Mouse (Mus musculus) embryonic stem cell, embryonic (primary cell): Measurements from ENCODE around the gene Rgs9.

ENCODE experiments used
- CTCF ChIA-PET, 4 experiments: fragments of 300-600 bp in 2 of 4; fragments of 350-600 bp in 2 of 4; sonication (Branson Sonifier 250); formaldehyde crosslinking; loops; one replicate each; lab custom pipeline; 2022; ENCODE audit warnings: inconsistent platforms in 2 of 4; lab: Charles Lee
- POLR2A ChIA-PET, 4 experiments: fragments of 300-600 bp in 2 of 4; fragments of 350-600 bp in 2 of 4; sonication (Branson Sonifier 250); formaldehyde crosslinking; loops; one replicate each; lab custom pipeline; 2022; ENCODE audit warnings: antibody characterized with exemption in 4 of 4, inconsistent platforms in 1 of 4; lab: Charles Lee

Rgs9 gene

GRCm38 (mm10) chr11:109221209-109222007 lies 76.5 kb downstream of the Rgs9 start:
- CTCF ChIA-PET = interaction anchor here in 3 of 4 experiments (0.6 to 1.1 kb wide), 3 partner anchors 771 to 772 kb away, joined by 3 read pairs; no protein-coding TSS in a partner anchor
- POLR2A ChIA-PET = interaction anchor here in 1 of 4 experiments (1.1 kb wide), 1 partner anchor 9 kb away, joined by 3 read pairs; no protein-coding TSS in a partner anchor

- CTCF ChIA-PET = interaction anchor here in 1 of 4 experiments (0.7 kb wide), 1 partner anchor 402 kb away, joined by 3 read pairs; no protein-coding TSS in a partner anchor
- POLR2A ChIA-PET = no interaction called here
Measured at GRCm38 (mm10) chr11:109218722-109219430, 79.1 kb downstream of the Rgs9 start.

- POLR2A ChIA-PET = no interaction called here
- CTCF ChIA-PET = interaction anchor here in 1 of 4 experiments (0.7 to 0.8 kb wide), 2 partner anchors 27 to 403 kb away, joined by 3 read pairs; no protein-coding TSS in a partner anchor
Measured at GRCm38 (mm10) chr11:109217827-109218536, 79.9 kb downstream of the Rgs9 start.

- ChIA-PET POLR2A (no interaction called here), CTCF (interaction anchor here in 1 of 4 experiments (0.6 kb wide), 1 partner anchor 227 kb away, joined by 4 read pairs; no protein-coding TSS in a partner anchor)
Measured at GRCm38 (mm10) chr11:109210772-109211171, 87.2 kb downstream of the Rgs9 start.

- CTCF ChIA-PET = no interaction called here
- POLR2A ChIA-PET = no interaction called here
Measured at GRCm38 (mm10) chr11:109210341-109210740, 87.6 kb downstream of the Rgs9 start.

- POLR2A ChIA-PET = interaction anchor here in 1 of 4 experiments (0.5 kb wide), 1 partner anchor 470 kb away, joined by 5 read pairs; no protein-coding TSS in a partner anchor
- CTCF ChIA-PET = interaction anchor here in 2 of 4 experiments (0.6 to 1.3 kb wide), 2 partner anchors 13 to 83 kb away, joined by 3 read pairs; no protein-coding TSS in a partner anchor
Measured at GRCm38 (mm10) chr11:109206732-109207131, 91.2 kb downstream of the Rgs9 start.

- ChIA-PET CTCF (no interaction called here), POLR2A (no interaction called here)
Measured at GRCm38 (mm10) chr11:109206028-109206427, 91.9 kb downstream of the Rgs9 start.

- POLR2A ChIA-PET = no interaction called here
- CTCF ChIA-PET = interaction anchor here in 1 of 4 experiments (0.9 to 1.3 kb wide), 2 partner anchors 25 to 76 kb away, joined by 3 read pairs; no protein-coding TSS in a partner anchor
Measured at GRCm38 (mm10) chr11:109199612-109200293, 98.2 kb downstream of the Rgs9 start.

GRCm38 (mm10) chr11:109192673-109193557 lies 105.0 kb downstream of the Rgs9 start:
- POLR2A ChIA-PET = interaction anchor here in 3 of 4 experiments (0.6 to 0.7 kb wide), 3 partner anchors 30 to 465 kb away, joined by 3 to 4 read pairs (median 4); no protein-coding TSS in a partner anchor

GRCm38 (mm10) chr11:109188235-109188634 lies 109.7 kb downstream of the Rgs9 start:
- ChIA-PET CTCF (no interaction called here), POLR2A (interaction anchor here in 1 of 4 experiments (0.7 kb wide), 1 partner anchor 373 kb away, joined by 3 read pairs; no protein-coding TSS in a partner anchor)

More at GRCm38 (mm10) chr11:109192673-109193557, 105.0 kb downstream of the Rgs9 start:
- CTCF ChIA-PET = interaction anchor here (0.5 to 1.9 kb wide), 36 partner anchors 11 to 1117 kb away, joined by 3 to 28 read pairs (median 4); partner anchors contain the start of genes Cep112 (in 1 of the 4) and Fam20a (in 1 of the 4)

- CTCF ChIA-PET = interaction anchor here in 2 of 4 experiments (0.5 to 0.6 kb wide), 2 partner anchors 117 to 1773 kb away, joined by 3 read pairs; no protein-coding TSS in a partner anchor
- POLR2A ChIA-PET = no interaction called here
Measured at GRCm38 (mm10) chr11:109187631-109188184, 110.2 kb downstream of the Rgs9 start.

- CTCF ChIA-PET = interaction anchor here in 1 of 4 experiments (0.6 kb wide), 1 partner anchor 249 kb away, joined by 4 read pairs; no protein-coding TSS in a partner anchor
- POLR2A ChIA-PET = interaction anchor here in 1 of 4 experiments (0.5 kb wide), 1 partner anchor 964 kb away, joined by 4 read pairs; no protein-coding TSS in a partner anchor
Measured at GRCm38 (mm10) chr11:109181118-109181517, 116.8 kb downstream of the Rgs9 start.

GRCm38 (mm10) chr11:109180290-109180689 lies 117.6 kb downstream of the Rgs9 start:
- CTCF ChIA-PET = no interaction called here
- POLR2A ChIA-PET = no interaction called here

GRCm38 (mm10) chr11:109178788-109179518 lies 119.0 kb downstream of the Rgs9 start:
- POLR2A ChIA-PET = no interaction called here

GRCm38 (mm10) chr11:109175376-109175969 lies 122.5 kb downstream of the Rgs9 start:
- ChIA-PET CTCF (interaction anchor here in 2 of 4 experiments (1.0 to 1.1 kb wide), 2 partner anchors 24 to 256 kb away, joined by 3 to 5 read pairs; partner anchors contain the start of gene Axin2 (in 1 of the 2)), POLR2A (no interaction called here)

More at GRCm38 (mm10) chr11:109178788-109179518, 119.0 kb downstream of the Rgs9 start:
- CTCF ChIA-PET = interaction anchor here in 3 of 4 experiments (0.5 to 1.0 kb wide), 5 partner anchors 152 to 1151 kb away, joined by 3 to 9 read pairs (median 3); no protein-coding TSS in a partner anchor
